Mouse (Mus musculus) fat pad, adult 2 months (tissue): ENCODE data around the gene Serpinc1.
A peak's percentile ranks its signal among the peaks of the same experiment; 100 is the strongest.
"Not testable (repeated sequence)": the region's sequence is repeated elsewhere in the genome, so short reads cannot be mapped to it uniquely, and the experiment has no call there.

Source experiments
- DNase-seq: peaks from one replicate; pipeline ENCODE4 v3.0.0-alpha.2; 2011; ENCODE audit warnings: low read depth, low spot score; ENCODE audit errors: extremely low read depth

Serpinc1 gene

DNA sequence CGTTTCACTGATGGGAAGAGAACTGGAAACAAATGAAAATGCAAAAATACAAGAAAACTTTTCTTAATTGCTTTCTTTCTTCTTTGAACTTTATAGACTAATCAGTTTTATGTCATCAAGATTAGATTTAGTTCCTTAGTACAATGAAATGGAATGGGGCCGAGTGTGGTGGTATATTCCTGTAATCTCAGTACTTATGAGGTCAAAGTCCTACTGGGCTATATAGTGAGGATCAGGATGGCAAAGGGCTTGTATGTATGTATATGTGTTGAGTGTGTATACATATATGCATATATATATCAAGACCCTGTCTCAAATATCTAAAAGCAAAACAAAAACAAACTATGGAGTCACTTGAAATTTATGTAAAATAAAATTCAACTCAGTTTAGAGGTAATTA, 38.0 kb downstream of the Serpinc1 start:
- no peak for DNase-seq

GRCm38 (mm10) chr1:161020051-161020450, 41.7 kb downstream of the Serpinc1 start:
- DNase-seq = no peak

DNA sequence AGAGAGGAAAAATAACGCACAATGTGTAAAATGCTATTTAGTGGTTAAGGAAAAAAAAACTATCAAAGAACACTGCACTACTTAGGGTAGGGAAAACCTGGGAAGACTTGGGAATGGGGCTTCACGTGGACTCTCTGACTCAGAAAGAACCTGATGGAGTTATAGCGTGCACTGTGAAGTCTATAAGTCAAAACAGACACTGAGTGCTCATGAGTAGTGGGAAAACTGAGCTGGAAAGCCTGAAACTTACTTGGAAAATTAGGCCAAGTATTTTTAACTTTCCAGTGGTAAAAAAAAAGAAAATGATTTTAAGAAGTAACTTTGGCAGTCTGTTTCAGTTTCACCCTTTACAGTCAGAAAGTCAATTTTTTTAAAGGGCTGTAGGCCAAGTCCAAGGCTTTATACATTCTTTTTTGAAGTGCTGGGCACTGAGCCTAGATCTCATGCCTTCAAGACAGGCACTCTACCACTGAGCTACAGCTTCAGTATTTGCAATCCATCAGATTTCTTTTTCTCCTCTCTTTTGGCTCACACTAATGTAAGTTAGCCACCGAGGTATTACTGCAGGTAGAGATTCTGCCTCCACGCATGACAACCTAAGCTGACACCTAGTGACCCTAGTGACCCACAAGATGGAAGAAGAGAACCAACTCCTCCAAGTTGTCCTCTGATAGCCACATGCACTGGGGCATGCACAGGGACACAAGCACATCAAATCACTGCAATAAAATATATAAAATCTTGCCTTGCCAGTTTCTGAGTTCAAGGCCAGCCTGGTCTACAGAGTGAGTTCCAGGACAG, 47.2 kb downstream of the Serpinc1 start:
- no peak for DNase-seq

- DNase-seq = no peak
Measured at GRCm38 (mm10) chr1:161027196-161027595, 48.8 kb downstream of the Serpinc1 start.

DNA sequence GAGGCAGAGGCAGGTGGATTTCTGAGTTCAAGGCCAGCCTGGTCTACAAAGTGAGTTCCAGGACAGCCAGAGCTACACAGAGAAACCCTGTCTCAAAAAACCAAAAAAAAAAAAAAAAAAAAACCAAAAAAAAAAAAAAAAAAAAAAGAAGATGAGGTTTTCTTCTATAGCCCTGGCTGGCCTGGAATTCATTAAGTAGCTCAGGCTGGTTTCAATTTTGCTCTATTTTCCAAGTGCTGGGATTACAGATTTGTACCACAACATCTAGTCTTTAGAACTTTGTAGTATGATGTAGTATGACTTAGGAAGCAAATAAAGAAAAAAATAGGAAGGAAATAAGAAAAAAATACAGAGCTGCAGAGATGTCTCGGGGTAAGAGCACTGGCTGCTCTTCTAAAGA, 50.0 kb downstream of the Serpinc1 start:
- not testable (repeated sequence) for DNase-seq

- DNase-seq = no peak
Measured at GRCm38 (mm10) chr1:161030058-161030457, 51.7 kb downstream of the Serpinc1 start.

GRCm38 (mm10) chr1:161031881-161032280, 53.5 kb downstream of the Serpinc1 start:
- no peak for DNase-seq

GRCm38 (mm10) chr1:161032345-161032744, 54.0 kb downstream of the Serpinc1 start:
- DNase-seq = no peak

GRCm38 (mm10) chr1:161033856-161034434, 55.6 kb downstream of the Serpinc1 start:
- DNase-seq = no peak

- DNase-seq = peak; percentile 85
Measured at GRCm38 (mm10) chr1:161034435-161035280, 56.3 kb downstream of the Serpinc1 start, which contains the start of gene Zbtb37. Zbtb37 (minus strand) TSS chr1:161034849.

GRCm38 (mm10) chr1:161035281-161035785, 56.9 kb downstream of the Serpinc1 start:
- no peak for DNase-seq

DNA sequence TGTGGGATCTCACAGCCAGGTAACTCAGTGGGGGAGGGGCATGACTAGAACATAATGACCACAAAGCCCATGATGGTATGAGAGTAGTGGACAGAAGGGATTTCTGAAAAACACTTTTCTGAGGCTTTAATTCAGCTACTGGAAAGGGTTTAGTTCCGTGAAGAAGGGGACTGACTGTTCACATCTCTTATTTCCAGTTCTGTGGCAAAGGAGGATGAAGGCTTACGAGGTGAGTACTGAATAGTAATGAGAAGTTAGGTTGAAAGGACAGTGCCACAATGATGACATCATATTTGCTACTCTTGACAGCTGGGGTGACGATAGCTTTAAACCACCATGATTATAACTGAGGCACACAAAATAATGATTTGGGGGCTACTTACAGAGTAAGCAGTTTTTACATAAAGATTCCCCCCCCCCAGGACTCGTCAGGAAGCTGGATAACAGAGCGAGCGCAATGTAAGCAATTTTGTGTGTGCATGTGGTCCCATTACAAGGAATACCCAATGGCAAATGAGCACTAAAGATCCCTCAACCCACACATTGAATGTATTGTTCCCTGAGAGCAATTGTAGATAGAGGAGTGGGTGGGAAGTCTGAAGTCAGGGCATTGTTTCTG, 57.5 kb downstream of the Serpinc1 start:
- DNase-seq = no peak

DNA sequence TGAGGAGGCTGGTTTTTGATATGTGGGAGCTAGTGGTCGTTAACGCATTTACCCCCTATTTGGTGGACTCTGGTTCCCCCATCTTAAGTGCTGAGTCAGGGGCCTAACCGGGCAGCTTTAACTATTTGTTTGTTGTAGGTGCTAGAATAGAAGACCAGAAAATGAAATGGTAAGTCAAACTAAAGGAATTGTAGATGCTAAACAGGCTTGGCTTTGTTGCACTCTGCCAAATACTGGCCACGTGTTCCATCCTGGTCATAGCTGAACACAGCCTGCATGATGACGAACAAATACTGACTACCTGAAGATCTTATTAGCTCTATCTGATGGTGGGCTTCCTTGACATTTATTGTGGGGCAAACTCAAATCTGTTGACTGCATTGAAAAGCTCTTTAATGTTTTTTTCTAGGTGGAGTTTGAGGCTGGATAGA, 58.0 kb downstream of the Serpinc1 start:
- DNase-seq = no peak

- no peak for DNase-seq
Measured at GRCm38 (mm10) chr1:161037026-161037425, 58.6 kb downstream of the Serpinc1 start.

DNA sequence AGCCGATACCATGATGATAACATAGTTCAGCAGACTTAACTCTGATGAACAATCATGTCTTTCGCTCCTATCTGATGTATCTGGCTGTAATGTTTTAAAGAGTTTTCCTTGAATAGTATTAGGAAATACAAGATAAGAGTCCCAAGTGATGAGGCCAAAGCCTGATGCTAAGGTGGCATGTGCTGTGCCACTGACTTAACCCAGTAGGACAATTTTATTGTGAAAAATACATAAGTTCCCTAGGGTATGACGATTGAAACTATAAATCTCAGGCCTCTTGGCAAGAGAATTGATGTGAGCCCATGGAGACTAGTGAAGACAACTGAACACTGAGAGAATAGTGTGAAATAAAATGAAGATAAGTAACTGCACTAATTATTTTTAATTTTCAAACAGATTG, 59.2 kb downstream of the Serpinc1 start:
- no peak for DNase-seq

DNA sequence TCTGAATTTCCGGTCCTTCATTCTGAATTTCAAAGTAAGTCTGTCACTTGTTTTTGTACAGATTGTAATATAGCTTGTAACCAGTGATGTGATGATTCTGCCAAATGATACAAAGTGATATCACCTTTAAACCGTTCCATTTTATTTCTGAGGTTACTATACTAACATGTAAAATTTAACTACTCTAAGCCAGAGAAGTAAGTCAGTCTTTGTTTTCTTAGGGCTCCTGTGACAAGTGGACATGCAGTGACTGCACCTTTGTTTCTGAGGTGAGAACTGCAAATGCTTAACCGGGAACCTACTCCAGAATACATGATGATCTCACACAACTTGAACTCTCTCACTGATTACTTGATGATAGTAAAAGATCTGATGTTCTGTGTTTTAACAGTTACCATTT, 59.6 kb downstream of the Serpinc1 start:
- DNase-seq = no peak

GRCm38 (mm10) chr1:161038968-161039721, 60.8 kb downstream of the Serpinc1 start:
- DNase-seq = no peak

DNA sequence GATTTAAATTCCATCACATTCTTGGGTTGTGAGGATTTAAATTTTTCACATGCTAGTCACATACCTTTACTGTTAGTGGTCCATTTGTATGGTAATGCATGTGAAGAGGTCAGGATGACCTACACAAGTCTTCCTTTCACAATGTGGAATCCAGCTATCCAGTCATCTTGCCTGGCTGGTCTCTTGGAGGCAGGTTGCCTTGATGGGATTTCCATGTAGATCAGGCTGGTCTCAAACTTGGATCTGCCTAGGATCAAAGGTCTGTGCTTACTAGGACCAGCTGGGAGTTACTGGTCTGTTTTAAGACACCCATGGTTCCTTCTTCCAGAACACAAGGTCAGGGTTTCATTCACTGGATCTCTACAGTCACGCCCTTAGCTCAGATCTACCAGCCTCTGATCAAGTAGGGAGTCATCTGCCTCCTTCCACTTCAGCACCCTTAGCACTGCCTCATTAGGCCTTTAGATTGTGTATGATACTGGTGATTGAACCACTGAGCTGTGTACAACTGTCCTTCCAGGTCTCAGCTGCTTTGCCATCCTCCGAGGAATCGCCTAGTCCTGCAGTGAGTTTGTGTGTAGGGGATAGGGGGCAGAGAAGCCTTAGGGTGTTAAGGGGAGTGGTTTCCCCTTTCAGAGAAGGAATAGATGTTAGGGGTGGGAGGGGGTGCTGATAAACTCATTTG, 61.5 kb downstream of the Serpinc1 start:
- no peak for DNase-seq

GRCm38 (mm10) chr1:161040426-161040770, 62.0 kb downstream of the Serpinc1 start:
- DNase-seq = no peak

DNA sequence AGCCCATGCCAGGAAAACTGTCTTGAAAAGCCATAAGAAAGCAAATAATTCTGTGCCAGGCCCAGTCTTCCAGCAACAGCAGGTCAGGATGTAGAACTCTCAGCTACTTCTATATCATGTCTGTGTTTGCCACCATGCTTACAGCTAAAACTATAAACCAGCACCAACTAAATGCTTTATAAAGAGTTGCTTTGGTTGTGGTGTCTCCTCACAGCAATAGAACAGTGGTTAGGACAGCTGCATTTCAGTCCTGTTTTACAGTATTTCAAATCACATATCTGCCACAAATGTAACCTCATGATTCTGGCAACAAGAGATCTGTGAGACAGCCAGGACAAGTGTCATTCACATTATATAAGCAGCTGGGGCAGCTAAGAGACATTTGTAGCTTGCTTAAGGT, 62.5 kb downstream of the Serpinc1 start:
- DNase-seq = no peak
